Mouse (Mus musculus): ENCODE results near the gene Sptlc2. TPM values are rescaled to one million over a fixed set of nuclear protein-coding genes. Genes with fewer than 3 reads are reported as not detected.

The Sptlc2 gene
- 98.9 TPM for polyA plus RNA-seq (2017; shearing (Covaris generic))

GRCm38 (mm10) chr12:87388122-87388774 is at the start of gene Sptlc2:
TSS of gene Sptlc2 (minus strand) at chr12:87388355.

DNA sequence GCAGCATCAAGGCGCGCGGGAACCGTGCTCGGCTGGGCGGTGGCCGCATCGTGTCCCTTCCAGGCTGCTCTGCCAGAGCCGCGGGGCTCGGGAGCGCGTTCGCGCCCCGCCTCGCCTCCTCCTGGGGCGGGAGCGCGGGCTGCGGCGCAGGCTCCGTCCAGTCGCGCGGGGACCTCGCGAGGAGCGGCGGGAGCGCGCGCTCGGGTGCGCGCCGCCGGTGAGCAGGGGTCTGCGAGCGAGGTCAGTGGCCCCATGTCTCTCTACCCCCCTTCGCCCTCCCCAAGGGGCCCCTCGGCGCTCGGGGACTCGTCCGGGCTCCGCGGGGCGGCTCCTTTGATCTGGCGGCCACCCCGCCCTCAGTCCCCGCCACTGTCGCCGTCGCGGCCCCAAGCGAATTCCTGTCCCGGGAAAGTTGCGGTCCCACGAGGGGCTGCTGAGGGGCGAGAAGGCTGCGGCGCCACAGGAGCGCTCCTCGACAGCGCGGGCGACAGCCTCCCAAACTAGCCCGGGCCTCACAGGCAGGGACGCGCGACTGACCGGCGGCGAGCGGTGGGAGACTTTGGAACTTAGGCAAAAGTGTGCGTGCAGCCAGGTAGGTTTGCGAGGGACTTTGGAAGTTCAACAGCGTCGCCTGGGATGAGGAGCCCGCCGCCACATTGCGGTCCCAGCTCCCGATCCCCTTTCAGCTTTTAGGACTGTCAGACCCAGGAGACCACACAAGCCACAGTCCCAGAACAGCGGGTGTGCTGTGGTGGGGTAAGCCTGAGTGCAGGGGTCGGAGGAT is 88.3 kb downstream of the Sptlc2 start, which contains the start of gene Ism2:
Ism2 (minus strand) TSS at position 49 of the 784 bp plus-strand sequence.

DNA sequence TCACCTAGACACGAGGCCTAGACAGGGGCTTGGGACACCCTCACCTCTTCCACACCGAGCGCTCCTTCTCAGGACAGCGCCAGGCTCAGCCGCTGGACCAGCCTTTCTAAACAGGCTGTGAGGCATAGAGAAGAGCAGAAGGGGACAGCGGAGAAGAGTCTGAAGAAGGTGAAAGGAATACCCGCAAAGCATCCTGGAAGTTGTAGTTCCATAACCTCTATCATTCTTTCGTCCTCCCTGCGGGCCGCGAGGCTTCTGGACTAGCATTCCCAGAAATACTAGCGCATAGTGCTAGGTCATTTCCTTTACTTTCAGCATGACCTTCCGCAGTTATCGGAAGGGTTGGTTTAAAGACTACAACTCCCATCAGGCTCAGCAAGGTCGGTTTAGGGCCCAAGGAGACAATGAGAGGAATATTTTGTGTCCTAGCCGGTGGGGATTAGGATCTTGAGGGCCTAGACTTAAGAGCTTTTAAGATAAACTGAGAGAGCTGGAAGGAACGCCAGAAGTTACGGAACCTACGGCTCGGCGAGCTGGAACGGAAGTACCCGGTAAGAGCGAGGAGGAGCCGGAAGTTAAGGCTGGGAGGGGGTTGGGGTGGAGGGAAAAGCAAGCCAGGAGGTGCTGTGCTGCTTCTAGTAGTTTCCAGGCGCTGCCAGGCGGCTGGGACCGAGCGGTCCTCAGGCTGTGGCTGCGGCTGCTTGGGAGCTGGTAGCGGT is 121.9 kb downstream of the Sptlc2 start, which contains the start of the genes Vipas39 and Ahsa1:
Vipas39 (minus strand) TSS at position 149 of the 719 bp plus-strand sequence.
Ahsa1 (plus strand) TSS at position 372 of the 719 bp plus-strand sequence.

Other genes starting within 250 kb of the Sptlc2 start
- gene Gstz1, start 241.2 kb downstream of the Sptlc2 start, polyA plus RNA-seq (2017; shearing (Covaris generic)): 9.2 TPM
- gene Pomt2, start 240.4 kb downstream of the Sptlc2 start, polyA plus RNA-seq (2017; shearing (Covaris generic)): 4.7 TPM
- gene Samd15, start 188.6 kb downstream of the Sptlc2 start, polyA plus RNA-seq (2017; shearing (Covaris generic)): 2.7 TPM
- 6.1 TPM for gene Tmed8, start 187.9 kb downstream of the Sptlc2 start, polyA plus RNA-seq (2017; shearing (Covaris generic))
- gene Noxred1, start 149.6 kb downstream of the Sptlc2 start, polyA plus RNA-seq (2017; shearing (Covaris generic)): 1.7 TPM
- gene Vipas39, start 122.1 kb downstream of the Sptlc2 start, polyA plus RNA-seq (2017; shearing (Covaris generic)): 44.4 TPM
- gene Ahsa1, start 121.9 kb downstream of the Sptlc2 start, polyA plus RNA-seq (2017; shearing (Covaris generic)): 227 TPM
- not detected for gene Ism2, start 88.7 kb downstream of the Sptlc2 start, polyA plus RNA-seq (2017; shearing (Covaris generic))
- 97.1 TPM for gene Slirp, start 55.5 kb upstream of the Sptlc2 start, polyA plus RNA-seq (2017; shearing (Covaris generic))
- 86.9 TPM for gene Alkbh1, start 55.7 kb upstream of the Sptlc2 start, polyA plus RNA-seq (2017; shearing (Covaris generic))
- gene Snw1, start 83.9 kb upstream of the Sptlc2 start, polyA plus RNA-seq (2017; shearing (Covaris generic)): 209 TPM
- not detected for gene Gm5788, start 106.4 kb upstream of the Sptlc2 start, polyA plus RNA-seq (2017; shearing (Covaris generic))
- gene Gm8300, start 126.0 kb upstream of the Sptlc2 start, polyA plus RNA-seq (2017; shearing (Covaris generic)): not detected
- gene Oog1, start 214.3 kb upstream of the Sptlc2 start, polyA plus RNA-seq (2017; shearing (Covaris generic)): not detected
- not detected for gene Gm4027, start 230.5 kb upstream of the Sptlc2 start, polyA plus RNA-seq (2017; shearing (Covaris generic))